Mouse (Mus musculus) hindbrain, embryonic 11.5 days (tissue): ENCODE results near the gene Got1. TPM values are rescaled to one million over a fixed set of nuclear protein-coding genes. Genes with fewer than 3 reads are reported as not detected.
A peak's percentile ranks its signal among the peaks of the same experiment; 100 is the strongest.

Source experiments
- ATAC-seq: fragments of 200-750 bp; cut with Nextera tagmentation; 2 replicates; pipeline ENCODE4 v1.8.0; 2017; ENCODE audit warnings: mild to moderate bottlenecking, moderate TSS enrichment, moderate library complexity; ENCODE audit not compliant: low FRiP score
- DNase-seq: peaks from one replicate; pipeline ENCODE4 v3.0.0-alpha.2; 2015; ENCODE audit warnings: low spot score
- H3K27ac ChIP-seq: fragments of 300-500 bp; sonication (generic); 2 replicates; pipeline ENCODE4 v1.5.1; 2014; ENCODE audit warnings: mild to moderate bottlenecking, low read depth, low read length
- H3K27me3 ChIP-seq: fragments of 300-500 bp; sonication (generic); 2 replicates; pipeline ENCODE4 v1.6.1; 2014; ENCODE audit warnings: mild to moderate bottlenecking, low read length, moderate library complexity, mixed read lengths; ENCODE audit not compliant: control insufficient read depth, insufficient read depth
- H3K36me3 ChIP-seq: fragments of 300-500 bp; sonication (generic); 2 replicates; pipeline ENCODE4 v1.6.1; 2014; ENCODE audit warnings: mild to moderate bottlenecking, low read length, moderate library complexity, mixed read lengths; ENCODE audit not compliant: control insufficient read depth, insufficient read depth
- H3K4me1 ChIP-seq: fragments of 300-500 bp; sonication (generic); replicated peaks from 2 replicates; pipeline ENCODE4 v1.6.1; 2014; ENCODE audit warnings: low read length, mixed read lengths; ENCODE audit not compliant: control insufficient read depth, insufficient read depth
- H3K4me2 ChIP-seq: fragments of 300-500 bp; sonication (generic); replicated peaks from 2 replicates; pipeline ENCODE4 v1.6.1; 2014; ENCODE audit warnings: mild to moderate bottlenecking, low read depth, low read length
- H3K4me3 ChIP-seq: fragments of 300-500 bp; sonication (generic); 2 replicates; pipeline ENCODE4 v1.5.1; 2014; ENCODE audit warnings: low read depth, low read length
- H3K9ac ChIP-seq: fragments of 300-500 bp; sonication (generic); 2 replicates; pipeline ENCODE4 v1.6.1; 2014; ENCODE audit warnings: low read depth, low read length
- H3K9me3 ChIP-seq: fragments of 300-500 bp; sonication (generic); 2 replicates; pipeline ENCODE4 v1.6.1; 2016; ENCODE audit warnings: low read length; ENCODE audit not compliant: control insufficient read depth
- WGBS: fragments of 180-500 bp; shearing (Covaris S2); extraction: QIAGEN DNeasy Blood & Tissue Kit; methylation state at CpG from one replicate; pipeline ENCODE4 v1.1.7; 2014; 5-methylcytosine and 5-hydroxymethylcytosine counted together
- polyA plus RNA-seq: library from polyadenylated mRNA; unstranded; fragments of >200 nt; fragmentation: Nextera tagmentation; extraction: Ambion mirVana; gene quantifications from 2 replicates; pipeline ENCODE4 v1.2.1, GENCODE M21; 2014

The Got1 gene
- polyA plus RNA-seq, 1 experiment from 2014 or later, result 51.0 TPM

GRCm38 (mm10) chr19:43550706-43551492 is 26.5 kb upstream of the Got1 start:
- H3K27ac ChIP-seq, result no peak overlapping the region
- ATAC-seq (no peak), DNase-seq (no peak)
- H3K4me1 ChIP-seq, result peaks cover 4% of the 10 kb centered on the region; the same call in 1 of the 2 replicates
- 86% methylated on average over 18 of the region's 18 CpGs for WGBS
- H3K4me3 ChIP-seq, result no peak overlapping the region
- H3K9me3 ChIP-seq, result no peaks in the 10 kb centered on the region
- H3K4me2 ChIP-seq, result no peak overlapping the region
- H3K36me3 ChIP-seq, result no peaks in the 10 kb centered on the region
- no peaks in the 10 kb centered on the region for H3K27me3 ChIP-seq
- no peak overlapping the region for H3K9ac ChIP-seq

- Histone ChIP-seq H3K4me2 (no peak overlapping the region), H3K27ac (no peak overlapping the region), H3K9ac (no peak overlapping the region), H3K4me3 (no peak overlapping the region), H3K4me1 (peaks cover 4% of the 10 kb centered on the region; the same call in 1 of the 2 replicates), H3K9me3 (no peaks in the 10 kb centered on the region), H3K36me3 (no peaks in the 10 kb centered on the region), H3K27me3 (no peaks in the 10 kb centered on the region)
- DNase-seq (no peak), ATAC-seq (no peak)
- 84% methylated on average over 5 of the region's 5 CpGs for WGBS
Observed at GRCm38 (mm10) chr19:43548060-43548459, 23.7 kb upstream of the Got1 start.

GRCm38 (mm10) chr19:43546337-43547117 is 22.1 kb upstream of the Got1 start:
- H3K36me3 ChIP-seq, result no peaks in the 10 kb centered on the region
- peak overlapping the region; percentile 32 for H3K4me2 ChIP-seq
- no peak overlapping the region; the same call in 1 of the 2 replicates for H3K4me3 ChIP-seq
- H3K27me3 ChIP-seq, result no peaks in the 10 kb centered on the region
- H3K9ac ChIP-seq, result peak overlapping the region; percentile 37; the same call in 1 of the 2 replicates
- DNase-seq (peak; percentile 57), ATAC-seq (no peak)
- 6% methylated on average over 19 of the region's 19 CpGs for WGBS
- no peaks in the 10 kb centered on the region for H3K9me3 ChIP-seq
- H3K27ac ChIP-seq, result no peak overlapping the region
- H3K4me1 ChIP-seq, result peaks cover 4% of the 10 kb centered on the region; the same call in 1 of the 2 replicates

GRCm38 (mm10) chr19:43535372-43535771 is 11.0 kb upstream of the Got1 start:
- DNase-seq (no peak), ATAC-seq (no peak)
- 84% methylated on average over 3 of the region's 3 CpGs for WGBS
- no peaks in the 10 kb centered on the region for H3K27me3 ChIP-seq
- H3K4me2 ChIP-seq, result no peak overlapping the region
- H3K9me3 ChIP-seq, result no peaks in the 10 kb centered on the region
- H3K4me1 ChIP-seq, result no peaks in the 10 kb centered on the region
- no peak overlapping the region for H3K4me3 ChIP-seq
- no peaks in the 10 kb centered on the region for H3K36me3 ChIP-seq
- no peak overlapping the region for H3K27ac ChIP-seq
- H3K9ac ChIP-seq, result no peak overlapping the region

GRCm38 (mm10) chr19:43530921-43531320 is 6.5 kb upstream of the Got1 start:
- Histone ChIP-seq H3K9ac (no peak overlapping the region), H3K4me2 (no peak overlapping the region), H3K4me1 (no peaks in the 10 kb centered on the region), H3K36me3 (no peaks in the 10 kb centered on the region), H3K27ac (no peak overlapping the region), H3K27me3 (peaks cover 3% of the 10 kb centered on the region; the same call in 1 of the 2 replicates), H3K9me3 (no peaks in the 10 kb centered on the region), H3K4me3 (no peak overlapping the region)
- DNase-seq, result no peak
- ATAC-seq, result no peak
- 37% methylated on average over 12 of the region's 12 CpGs for WGBS

GRCm38 (mm10) chr19:43530197-43530770 is 5.9 kb upstream of the Got1 start:
- 3% methylated on average over 13 of the region's 13 CpGs for WGBS
- no peaks in the 10 kb centered on the region for H3K4me1 ChIP-seq
- ATAC-seq (peak; percentile 75; the same call in 1 of the 2 replicates), DNase-seq (peak; percentile 90)
- H3K9me3 ChIP-seq, result no peaks in the 10 kb centered on the region
- H3K4me2 ChIP-seq, result peak overlapping the region; percentile 38
- H3K36me3 ChIP-seq, result no peaks in the 10 kb centered on the region
- no peak overlapping the region for H3K27ac ChIP-seq
- 0 out of 2 replicates have a peak overlapping the region, but pooled peaks have one; percentile 6 for H3K4me3 ChIP-seq
- peaks cover 3% of the 10 kb centered on the region; the same call in 1 of the 2 replicates for H3K27me3 ChIP-seq
- no peak overlapping the region for H3K9ac ChIP-seq

GRCm38 (mm10) chr19:43528056-43528587 is 3.7 kb upstream of the Got1 start:
- DNase-seq (no peak), ATAC-seq (no peak)
- Histone ChIP-seq H3K27ac (no peak overlapping the region), H3K9ac (no peak overlapping the region), H3K36me3 (no peaks in the 10 kb centered on the region), H3K4me2 (no peak overlapping the region), H3K4me1 (peaks cover 3% of the 10 kb centered on the region; the same call in 1 of the 2 replicates), H3K4me3 (no peak overlapping the region), H3K9me3 (no peaks in the 10 kb centered on the region), H3K27me3 (peaks cover 3% of the 10 kb centered on the region; the same call in 1 of the 2 replicates)
- WGBS, result 88% methylated on average over 8 of the region's 8 CpGs

- no peak for ATAC-seq
Observed at GRCm38 (mm10) chr19:43527131-43527530, 2.7 kb upstream of the Got1 start.

More at GRCm38 (mm10) chr19:43527131-43527530, 2.7 kb upstream of the Got1 start:
- Histone ChIP-seq H3K9ac (no peak overlapping the region), H3K4me3 (no peak overlapping the region), H3K4me1 (peaks cover 3% of the 10 kb centered on the region; the same call in 1 of the 2 replicates), H3K4me2 (no peak overlapping the region), H3K27me3 (peaks cover 3% of the 10 kb centered on the region; the same call in 1 of the 2 replicates), H3K27ac (no peak overlapping the region), H3K36me3 (no peaks in the 10 kb centered on the region), H3K9me3 (no peaks in the 10 kb centered on the region)
- DNase-seq, result peak; percentile 14
- WGBS, result 11% methylated on average over 11 of the region's 11 CpGs
